In genomic region chr17:34761471-34761870, GRCm38 (mm10) we compare ENCODE assay signal across 28 mouse cellular contexts. TPM values are rescaled to one million over a fixed set of nuclear protein-coding genes. Genes with fewer than 3 reads are reported as not detected.
"Had no signal": no experiment of that assay in that cellular context is flagged by ENCODE, and none has a peak within 500 bp of the region (broad histone marks: within the 10 kb centered on the region; RNA-seq: fewer than 3 reads in every experiment).

No protein-coding gene starts in this region.

- H3K4me2 ChIP-seq: liver, embryonic 12.5 days; liver, embryonic 15.5 days; midbrain, embryonic 13.5 days; neural tube, embryonic 13.5 days; stomach, embryonic 15.5 days had no signal

- DNase-seq: kidney, adult 11 months; kidney, adult 9 months; kidney, postnatal 25 days; layer of hippocampus, postnatal 36 days; lung, adult 18-20 months; retina, postnatal 1 day; right cerebral cortex, postnatal 25 days; spleen, adult 18-20 months; thymus, adult 18-20 months; thymus, postnatal 14 days; thymus, postnatal 4 days had no signal

- H3K27ac ChIP-seq: left cerebral cortex, adult 2 months; liver, embryonic 12.5 days; liver, embryonic 15.5 days; midbrain, embryonic 10.5 days; midbrain, embryonic 13.5 days; neural tube, embryonic 13.5 days; stomach, embryonic 15.5 days had no signal

- H3K4me1 ChIP-seq: liver, embryonic 12.5 days; liver, embryonic 15.5 days; megakaryocyte, embryonic 14.5 days; midbrain, embryonic 10.5 days; midbrain, embryonic 13.5 days; neural tube, embryonic 13.5 days; stomach, embryonic 15.5 days had no signal

- H3K4me3 ChIP-seq: left cerebral cortex, adult 2 months; liver, embryonic 12.5 days; liver, embryonic 15.5 days; megakaryocyte, embryonic 14.5 days; midbrain, embryonic 10.5 days; midbrain, embryonic 13.5 days; myocyte; neural tube, embryonic 13.5 days; stomach, embryonic 15.5 days had no signal

- H3K9me3 ChIP-seq: liver, embryonic 15.5 days; megakaryocyte, embryonic 14.5 days; midbrain, embryonic 13.5 days; neural tube, embryonic 13.5 days; stomach, embryonic 15.5 days had no signal

- ATAC-seq: liver, embryonic 12.5 days; midbrain, embryonic 13.5 days; midbrain, embryonic 16.5 days had no signal

- H3K27me3 ChIP-seq: liver, embryonic 12.5 days; liver, embryonic 15.5 days; megakaryocyte, embryonic 14.5 days; midbrain, embryonic 13.5 days; neural tube, embryonic 13.5 days; stomach, embryonic 15.5 days had no signal

- H3K9ac ChIP-seq: liver, embryonic 12.5 days; liver, embryonic 15.5 days; midbrain, embryonic 13.5 days; neural tube, embryonic 13.5 days; stomach, embryonic 15.5 days had no signal

- H3K36me3 ChIP-seq: liver, embryonic 12.5 days; liver, embryonic 15.5 days; midbrain, embryonic 10.5 days; midbrain, embryonic 13.5 days; neural tube, embryonic 13.5 days; stomach, embryonic 15.5 days had no signal

RNA-seq across cellular contexts. Expression of gene C4b, which starts 17.8 kb away (rescaled TPM):
- polyA plus RNA-seq: limb, embryonic 11.5 days; midbrain, embryonic 10.5 days; midbrain, embryonic 13.5 days; myocyte; neural tube, embryonic 13.5 days had no signal

RNA-seq across cellular contexts. Expression of gene Cyp21a1, which starts 42.9 kb away (rescaled TPM):
- total RNA-seq: layer of hippocampus, postnatal 10 days; left cerebral cortex, adult 2 months; left cerebral cortex, postnatal 10 days; left cerebral cortex, postnatal 36 days; monocyte, adult 5-6 weeks; neutrophil, adult 5-6 weeks had no signal
- polyA plus RNA-seq: limb, embryonic 11.5 days; liver, embryonic 12.5 days; lung, embryonic 16.5 days; midbrain, embryonic 10.5 days; midbrain, embryonic 13.5 days; midbrain, embryonic 16.5 days; myocyte; neural tube, embryonic 13.5 days had no signal
